Mouse (Mus musculus) embryonic facial prominence, embryonic 14.5 days (tissue): Measurements from ENCODE around the gene Gins2. TPM values are rescaled to one million over a fixed set of nuclear protein-coding genes. Genes with fewer than 3 reads are reported as not detected.

Experiments used
- ATAC-seq: fragments of 200-750 bp; cut with Nextera tagmentation; 2 replicates; pipeline ENCODE4 v1.8.0; 2017; ENCODE audit warnings: low read depth, moderate number of reproducible peaks, moderate TSS enrichment
- DNase-seq: peaks from one replicate; pipeline ENCODE4 v3.0.0-alpha.2; 2015; ENCODE audit warnings: low spot score
- H3K27ac ChIP-seq: fragments of 300-500 bp; sonication (generic); replicated peaks from 2 replicates; pipeline ENCODE4 v1.5.1; 2014; ENCODE audit warnings: low read depth, mild to moderate bottlenecking, low read length, moderate library complexity
- H3K27me3 ChIP-seq: fragments of 300-500 bp; sonication (generic); replicated peaks from 2 replicates; pipeline ENCODE4 v1.6.1; 2014; ENCODE audit warnings: low read length; ENCODE audit not compliant: control insufficient read depth, insufficient read depth
- H3K36me3 ChIP-seq: fragments of 300-500 bp; sonication (generic); 2 replicates; pipeline ENCODE4 v1.6.1; 2014; ENCODE audit warnings: low read length, mixed read lengths; ENCODE audit not compliant: control insufficient read depth, insufficient read depth
- H3K4me1 ChIP-seq: fragments of 300-500 bp; sonication (generic); 2 replicates; pipeline ENCODE4 v1.6.1; 2014; ENCODE audit warnings: antibody characterized with exemption, low read length; ENCODE audit not compliant: control insufficient read depth, insufficient read depth
- H3K4me2 ChIP-seq: fragments of 300-500 bp; sonication (generic); 2 replicates; pipeline ENCODE4 v1.6.1; 2014; ENCODE audit warnings: low read depth, mild to moderate bottlenecking, low read length, moderate library complexity, mixed read lengths
- H3K4me3 ChIP-seq: fragments of 300-500 bp; sonication (generic); 2 replicates; pipeline ENCODE4 v1.5.1; 2014; ENCODE audit warnings: low read depth, mild to moderate bottlenecking, low read length
- H3K9ac ChIP-seq: fragments of 300-500 bp; sonication (generic); 2 replicates; pipeline ENCODE4 v1.6.1; 2014; ENCODE audit warnings: low read depth, mild to moderate bottlenecking, low read length, moderate library complexity, mixed read lengths
- H3K9me3 ChIP-seq: fragments of 300-500 bp; sonication (generic); 2 replicates; pipeline ENCODE4 v1.6.1; 2016; ENCODE audit warnings: low read length; ENCODE audit not compliant: control insufficient read depth
- WGBS: fragments of 180-500 bp; shearing (Covaris S2); extraction: QIAGEN DNeasy Blood & Tissue Kit; methylation state at CpG from one replicate; pipeline ENCODE4 v1.1.7; 2014; 5-methylcytosine and 5-hydroxymethylcytosine counted together
- polyA plus RNA-seq: library from polyadenylated mRNA; unstranded; fragments of >200 nt; fragmentation: Nextera tagmentation; extraction: Ambion mirVana; gene quantifications from 2 replicates; pipeline ENCODE4 v1.2.1, GENCODE M21; 2014

Gene Gins2
- polyA plus RNA-seq, 1 experiment from 2014 or later, result 82.7 TPM

GRCm38 (mm10) chr8:120591587-120592292 lies 2.6 kb upstream of the Gins2 start:
- DNase-seq (no peak), ATAC-seq (no peak)
- Histone ChIP-seq H3K27me3 (no peaks in the 10 kb centered on the region), H3K27ac (no peak overlapping the region), H3K9me3 (0 out of 2 replicates have a peak, but pooled peaks cover 4% of the 10 kb centered on the region), H3K9ac (no peak overlapping the region), H3K4me3 (no peak overlapping the region), H3K36me3 (no peaks in the 10 kb centered on the region), H3K4me1 (peaks cover 5% of the 10 kb centered on the region; the same call in 1 of the 2 replicates), H3K4me2 (no peak overlapping the region)
- 63% methylated on average over 10 of the region's 10 CpGs for WGBS

- H3K4me3 ChIP-seq, result peak overlapping the region; percentile 41
- no peak for DNase-seq
- H3K27me3 ChIP-seq, result no peaks in the 10 kb centered on the region
- H3K27ac ChIP-seq, result peak overlapping the region; percentile 39; the same call in 1 of the 2 replicates
- peaks cover 10% of the 10 kb centered on the region for H3K36me3 ChIP-seq
- 36% methylated on average over 2 of the region's 2 CpGs for WGBS
- peak overlapping the region; percentile 38 for H3K9ac ChIP-seq
- peak overlapping the region; percentile 56 for H3K4me2 ChIP-seq
- H3K4me1 ChIP-seq, result peaks cover 5% of the 10 kb centered on the region; the same call in 1 of the 2 replicates
- no peak for ATAC-seq
- H3K9me3 ChIP-seq, result 0 out of 2 replicates have a peak, but pooled peaks cover 4% of the 10 kb centered on the region
Measured at GRCm38 (mm10) chr8:120589921-120590320, 817 bp upstream of the Gins2 start.

GRCm38 (mm10) chr8:120585521-120585920 lies 3.6 kb downstream of the Gins2 start:
- Histone ChIP-seq H3K9ac (no peak overlapping the region), H3K27me3 (no peaks in the 10 kb centered on the region), H3K27ac (no peak overlapping the region), H3K4me1 (peaks cover 5% of the 10 kb centered on the region; the same call in 1 of the 2 replicates), H3K4me3 (no peak overlapping the region), H3K36me3 (peaks cover 39% of the 10 kb centered on the region), H3K9me3 (no peaks in the 10 kb centered on the region), H3K4me2 (no peak overlapping the region)
- ATAC-seq (no peak), DNase-seq (no peak)
- 90% methylated on average over 10 of the region's 10 CpGs for WGBS

DNA sequence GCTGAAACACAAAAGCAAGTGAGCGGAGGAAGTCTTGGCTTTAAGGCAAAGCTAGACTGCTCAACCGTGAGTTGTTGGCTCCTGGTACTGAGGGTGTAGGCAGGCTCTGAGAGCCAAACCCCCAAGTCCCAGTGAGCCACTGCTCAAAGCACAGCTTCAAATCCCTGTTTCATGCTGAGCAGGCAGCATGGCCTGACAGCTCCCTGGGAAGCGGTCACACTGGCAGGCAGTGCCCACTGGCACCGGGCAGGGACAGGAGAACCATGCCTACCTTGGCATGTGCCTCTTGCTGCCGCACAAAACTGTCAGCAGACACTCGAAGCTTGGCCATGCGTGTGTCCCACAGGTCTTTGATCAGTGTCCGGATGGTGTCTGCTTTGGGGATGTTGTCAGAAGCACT lies 7.3 kb downstream of the Gins2 start:
- WGBS, result 92% methylated on average over 8 of the region's 8 CpGs
- H3K27me3 ChIP-seq, result no peaks in the 10 kb centered on the region
- peaks cover 74% of the 10 kb centered on the region for H3K36me3 ChIP-seq
- H3K4me3 ChIP-seq, result no peak overlapping the region
- ATAC-seq (no peak), DNase-seq (no peak)
- no peak overlapping the region for H3K27ac ChIP-seq
- H3K4me2 ChIP-seq, result no peak overlapping the region
- no peak overlapping the region for H3K9ac ChIP-seq
- no peaks in the 10 kb centered on the region for H3K4me1 ChIP-seq
- H3K9me3 ChIP-seq, result no peaks in the 10 kb centered on the region

GRCm38 (mm10) chr8:120581329-120581728 lies 7.8 kb downstream of the Gins2 start:
- no peaks in the 10 kb centered on the region for H3K27me3 ChIP-seq
- no peak overlapping the region for H3K4me2 ChIP-seq
- WGBS, result 92% methylated on average over 12 of the region's 12 CpGs
- H3K9ac ChIP-seq, result no peak overlapping the region
- no peaks in the 10 kb centered on the region for H3K9me3 ChIP-seq
- no peak for ATAC-seq
- no peaks in the 10 kb centered on the region for H3K4me1 ChIP-seq
- no peak overlapping the region for H3K4me3 ChIP-seq
- H3K36me3 ChIP-seq, result peaks cover 79% of the 10 kb centered on the region
- DNase-seq, result no peak
- H3K27ac ChIP-seq, result no peak overlapping the region

- H3K36me3 ChIP-seq, result peaks cover 83% of the 10 kb centered on the region
- DNase-seq (no peak), ATAC-seq (no peak)
- H3K27ac ChIP-seq, result no peak overlapping the region
- H3K27me3 ChIP-seq, result no peaks in the 10 kb centered on the region
- H3K4me1 ChIP-seq, result no peaks in the 10 kb centered on the region
- no peaks in the 10 kb centered on the region for H3K9me3 ChIP-seq
- WGBS, result 75% methylated on average over 8 of the region's 8 CpGs
- H3K4me3 ChIP-seq, result no peak overlapping the region
- no peak overlapping the region for H3K4me2 ChIP-seq
- no peak overlapping the region for H3K9ac ChIP-seq
Measured at GRCm38 (mm10) chr8:120580336-120581000, 8.6 kb downstream of the Gins2 start.

GRCm38 (mm10) chr8:120577821-120578220 lies 11.3 kb downstream of the Gins2 start:
- DNase-seq (no peak), ATAC-seq (no peak)
- no peak overlapping the region for H3K4me2 ChIP-seq
- peaks cover 90% of the 10 kb centered on the region for H3K36me3 ChIP-seq
- no peaks in the 10 kb centered on the region for H3K4me1 ChIP-seq
- H3K27ac ChIP-seq, result no peak overlapping the region
- H3K27me3 ChIP-seq, result no peaks in the 10 kb centered on the region
- 87% methylated on average over 17 of the region's 17 CpGs for WGBS
- H3K9ac ChIP-seq, result no peak overlapping the region
- H3K4me3 ChIP-seq, result no peak overlapping the region
- H3K9me3 ChIP-seq, result no peaks in the 10 kb centered on the region

- no peak overlapping the region for H3K4me3 ChIP-seq
- WGBS, result 35% methylated on average over 9 of the region's 9 CpGs
- H3K9me3 ChIP-seq, result no peaks in the 10 kb centered on the region
- H3K36me3 ChIP-seq, result peaks cover 97% of the 10 kb centered on the region
- H3K4me2 ChIP-seq, result no peak overlapping the region
- no peaks in the 10 kb centered on the region for H3K27me3 ChIP-seq
- 0 out of 2 replicates have a peak overlapping the region, but pooled peaks have one; percentile 14 for H3K9ac ChIP-seq
- DNase-seq (no peak), ATAC-seq (no peak)
- no peaks in the 10 kb centered on the region for H3K4me1 ChIP-seq
- H3K27ac ChIP-seq, result no peak overlapping the region
Measured at GRCm38 (mm10) chr8:120575801-120576200, 13.3 kb downstream of the Gins2 start.
